Mouse (Mus musculus): Measurements from ENCODE around the gene Fgfbp3. TPM values are rescaled to one million over a fixed set of nuclear protein-coding genes. Genes with fewer than 3 reads are reported as not detected.

The Fgfbp3 gene
- polyA plus RNA-seq, 1 experiment from 2014 or later = 21.4 TPM

DNA sequence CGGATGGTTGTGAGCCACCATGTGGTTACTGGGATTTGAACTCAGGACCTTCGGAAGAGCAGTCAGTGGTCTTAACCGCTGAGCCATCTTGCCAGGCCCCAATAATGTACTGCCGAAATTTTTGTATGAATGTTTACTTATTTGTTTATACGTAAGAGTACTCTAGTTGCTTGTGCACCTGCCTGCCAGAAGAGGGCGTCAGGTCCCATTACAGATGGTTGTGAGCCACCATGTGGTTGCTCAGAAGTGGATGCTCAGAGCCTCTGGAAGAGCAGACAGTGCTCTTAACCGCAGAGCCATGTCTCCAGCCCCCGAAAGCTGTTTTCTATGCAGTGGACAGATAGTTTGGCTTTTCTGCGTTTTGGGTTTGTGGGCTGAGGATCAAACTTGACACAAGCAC, 21.6 kb downstream of the Fgfbp3 start:
- no peak for ATAC-seq
- H3K27ac ChIP-seq (ENCODE audit: low read depth, low read length) = no peak overlapping the region
- no peak overlapping the region for H3K9ac ChIP-seq (ENCODE audit: low read length)
- no peaks in the 10 kb centered on the region for H3K9me3 ChIP-seq (replicated peaks; ENCODE audit: control insufficient read depth, low read length)
- no peaks in the 10 kb centered on the region for H3K27me3 ChIP-seq (replicated peaks; ENCODE audit: control insufficient read depth, insufficient read depth, low read length)
- H3K4me2 ChIP-seq (ENCODE audit: low read length) = no peak overlapping the region
- no peak overlapping the region for H3K4me3 ChIP-seq (ENCODE audit: low read depth, low read length)
- H3K36me3 ChIP-seq (ENCODE audit: control insufficient read depth, insufficient read depth, low read length) = peaks cover 18% of the 10 kb centered on the region
- peak; percentile 64 for DNase-seq (ENCODE audit: low spot score)
- H3K4me1 ChIP-seq (ENCODE audit: control insufficient read depth, insufficient read depth, low read length) = peaks cover 8% of the 10 kb centered on the region
- WGBS = 43% methylated on average over 9 of the region's 9 CpGs

DNA sequence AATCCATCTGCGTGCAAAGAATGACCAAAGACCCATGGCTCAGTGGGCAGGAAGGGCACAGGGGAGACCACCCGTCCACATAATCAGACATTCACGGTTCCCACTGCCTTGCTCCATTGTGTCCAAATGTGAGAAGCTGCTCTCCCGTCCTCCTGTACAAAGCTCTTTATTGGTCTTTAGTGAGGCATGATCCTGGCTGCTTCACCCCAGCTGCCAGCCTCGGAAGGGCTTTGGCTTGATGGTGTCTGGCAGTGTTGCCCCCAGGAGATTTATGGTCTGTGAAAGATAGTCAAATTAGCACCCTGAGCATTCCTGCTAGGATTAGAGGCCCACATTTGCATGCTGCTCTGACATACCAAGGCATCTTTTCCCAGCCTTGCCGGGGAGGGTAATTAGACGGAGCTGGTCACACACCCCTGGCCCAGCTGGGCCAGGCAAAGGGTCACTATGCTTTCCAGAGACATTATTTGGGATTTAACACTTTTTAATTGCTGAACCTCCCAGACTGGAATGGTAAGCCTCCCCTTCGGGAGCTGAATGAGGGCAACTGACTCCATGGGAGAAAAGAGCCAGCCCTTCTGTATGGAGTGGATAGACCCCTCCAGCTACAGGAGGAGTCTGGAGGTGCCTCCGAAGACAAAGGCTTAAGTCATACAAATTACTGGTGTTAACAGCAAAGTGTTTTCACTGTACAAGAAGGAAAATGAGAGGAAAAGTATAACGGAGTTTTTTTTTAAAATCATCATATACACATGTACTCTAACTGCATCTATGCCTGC, 22.4 kb downstream of the Fgfbp3 start:
- peak overlapping the region; percentile 75 for H3K27ac ChIP-seq (ENCODE audit: low read depth, low read length)
- WGBS = 2% methylated on average over 10 of the region's 10 CpGs
- H3K9ac ChIP-seq (ENCODE audit: low read length) = peak overlapping the region; percentile 29; the same call in 1 of the 2 replicates
- no peaks in the 10 kb centered on the region for H3K9me3 ChIP-seq (replicated peaks; ENCODE audit: control insufficient read depth, low read length)
- peaks cover 25% of the 10 kb centered on the region for H3K36me3 ChIP-seq (ENCODE audit: control insufficient read depth, insufficient read depth, low read length)
- DNase-seq (ENCODE audit: low spot score) (peak; percentile 78), ATAC-seq (peak; percentile 81)
- H3K4me3 ChIP-seq (ENCODE audit: low read depth, low read length) = no peak overlapping the region
- H3K4me1 ChIP-seq (ENCODE audit: control insufficient read depth, insufficient read depth, low read length) = peaks cover 8% of the 10 kb centered on the region
- no peaks in the 10 kb centered on the region for H3K27me3 ChIP-seq (replicated peaks; ENCODE audit: control insufficient read depth, insufficient read depth, low read length)
- H3K4me2 ChIP-seq (ENCODE audit: low read length) = no peak overlapping the region

DNA sequence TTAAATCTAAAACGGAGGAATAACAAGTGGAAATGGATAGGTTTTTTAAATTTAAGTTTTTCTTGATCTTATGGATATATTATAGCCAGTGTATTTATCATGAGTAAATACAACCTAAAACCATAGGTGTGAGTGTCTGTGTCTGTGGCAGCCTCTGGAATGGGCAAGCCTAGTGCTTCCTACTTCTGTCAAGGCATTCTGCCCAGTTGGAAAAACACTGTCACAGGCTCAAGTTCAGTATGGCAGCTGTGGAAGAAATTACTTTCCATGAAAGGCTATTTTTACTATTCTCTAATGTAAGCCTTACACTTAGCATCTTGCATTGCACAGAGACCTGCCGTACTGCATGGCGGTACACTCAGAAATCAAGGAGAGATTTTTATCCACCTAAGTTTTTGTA, 27.7 kb downstream of the Fgfbp3 start:
- Histone ChIP-seq H3K9ac (ENCODE audit: low read length) (no peak overlapping the region), H3K4me3 (ENCODE audit: low read depth, low read length) (no peak overlapping the region), H3K27me3 (replicated peaks; ENCODE audit: control insufficient read depth, insufficient read depth, low read length) (no peaks in the 10 kb centered on the region), H3K36me3 (ENCODE audit: control insufficient read depth, insufficient read depth, low read length) (peaks cover 76% of the 10 kb centered on the region), H3K27ac (ENCODE audit: low read depth, low read length) (no peak overlapping the region), H3K4me2 (ENCODE audit: low read length) (no peak overlapping the region), H3K9me3 (replicated peaks; ENCODE audit: control insufficient read depth, low read length) (no peaks in the 10 kb centered on the region), H3K4me1 (ENCODE audit: control insufficient read depth, insufficient read depth, low read length) (peaks cover 3% of the 10 kb centered on the region)
- WGBS = 96% methylated on average over 3 of the region's 3 CpGs
- DNase-seq (ENCODE audit: low spot score) (no peak), ATAC-seq (no peak)

DNA sequence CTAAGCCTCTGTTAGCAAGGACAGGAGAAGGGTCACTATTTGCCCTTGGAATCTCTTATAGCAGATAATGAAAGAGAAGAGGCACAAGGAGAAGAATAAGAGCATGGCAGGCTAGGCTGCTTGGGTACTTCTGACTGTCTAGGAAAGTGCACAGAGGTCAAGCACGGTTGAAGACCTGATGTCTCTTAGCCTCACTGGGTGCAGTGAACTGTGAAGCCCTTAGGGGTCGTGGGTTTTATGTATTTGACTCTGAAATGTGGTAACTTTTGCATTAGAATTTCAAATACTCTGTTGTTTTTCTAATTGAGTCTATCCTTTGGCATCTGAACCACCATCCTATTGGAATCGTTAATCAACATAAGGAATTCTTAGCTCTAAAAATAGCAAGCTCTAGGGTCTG, 31.7 kb downstream of the Fgfbp3 start:
- no peaks in the 10 kb centered on the region for H3K27me3 ChIP-seq (replicated peaks; ENCODE audit: control insufficient read depth, insufficient read depth, low read length)
- H3K9ac ChIP-seq (ENCODE audit: low read length) = no peak overlapping the region
- H3K4me1 ChIP-seq (ENCODE audit: control insufficient read depth, insufficient read depth, low read length) = no peaks in the 10 kb centered on the region
- no peak overlapping the region for H3K27ac ChIP-seq (ENCODE audit: low read depth, low read length)
- DNase-seq (ENCODE audit: low spot score) (no peak), ATAC-seq (no peak)
- 82% methylated on average over 3 of the region's 3 CpGs for WGBS
- H3K4me2 ChIP-seq (ENCODE audit: low read length) = no peak overlapping the region
- H3K9me3 ChIP-seq (replicated peaks; ENCODE audit: control insufficient read depth, low read length) = no peaks in the 10 kb centered on the region
- H3K4me3 ChIP-seq (ENCODE audit: low read depth, low read length) = no peak overlapping the region
- peaks cover 95% of the 10 kb centered on the region for H3K36me3 ChIP-seq (ENCODE audit: control insufficient read depth, insufficient read depth, low read length)

DNA sequence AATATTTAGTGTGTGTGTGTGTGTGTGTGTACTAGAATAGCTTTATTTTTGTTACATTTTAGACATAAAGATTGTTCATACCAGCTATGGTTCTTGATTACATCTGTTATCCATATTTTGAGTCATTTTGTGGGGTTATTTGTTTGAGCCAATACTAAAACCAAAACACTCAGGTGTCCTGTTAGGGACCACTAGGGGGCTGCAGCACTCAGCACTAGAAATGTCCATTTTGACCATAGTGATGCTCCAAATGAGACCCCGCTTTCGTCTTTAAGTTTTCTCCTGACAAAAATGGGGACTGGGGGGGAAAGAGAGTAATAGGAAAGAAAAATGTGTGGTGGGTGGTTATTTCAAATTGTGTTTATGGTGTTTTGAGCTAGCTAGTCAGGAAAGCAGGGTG, 33.1 kb downstream of the Fgfbp3 start:
- no peak overlapping the region for H3K27ac ChIP-seq (ENCODE audit: low read depth, low read length)
- 59% methylated on average over 2 of the region's 2 CpGs for WGBS
- H3K9ac ChIP-seq (ENCODE audit: low read length) = no peak overlapping the region
- DNase-seq (ENCODE audit: low spot score) = peak; percentile 59
- H3K4me3 ChIP-seq (ENCODE audit: low read depth, low read length) = no peak overlapping the region
- H3K9me3 ChIP-seq (replicated peaks; ENCODE audit: control insufficient read depth, low read length) = no peaks in the 10 kb centered on the region
- no peaks in the 10 kb centered on the region for H3K27me3 ChIP-seq (replicated peaks; ENCODE audit: control insufficient read depth, insufficient read depth, low read length)
- H3K4me2 ChIP-seq (ENCODE audit: low read length) = no peak overlapping the region
- no peak for ATAC-seq
- no peaks in the 10 kb centered on the region for H3K4me1 ChIP-seq (ENCODE audit: control insufficient read depth, insufficient read depth, low read length)
- H3K36me3 ChIP-seq (ENCODE audit: control insufficient read depth, insufficient read depth, low read length) = peaks cover 96% of the 10 kb centered on the region

DNA sequence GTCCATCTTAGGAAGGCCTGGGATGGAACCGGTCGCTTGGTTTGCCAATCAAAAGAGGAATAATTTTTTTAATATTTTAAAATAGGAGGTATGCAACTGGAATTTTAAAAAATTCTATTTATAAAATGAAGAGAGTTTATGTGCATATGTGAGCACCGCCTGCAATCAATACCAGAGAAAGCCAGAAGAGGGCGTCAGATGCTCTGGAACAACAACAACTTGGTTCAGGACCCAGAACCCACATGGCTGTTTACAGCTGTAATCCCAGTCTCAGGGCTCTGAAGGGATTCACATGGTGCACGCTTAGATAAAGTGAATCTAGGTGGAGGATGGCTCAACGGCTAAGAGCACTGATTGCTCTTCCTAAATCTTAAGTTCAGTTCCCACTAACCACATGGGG, 36.3 kb downstream of the Fgfbp3 start:
- H3K9me3 ChIP-seq (replicated peaks; ENCODE audit: control insufficient read depth, low read length) = no peaks in the 10 kb centered on the region
- peak; percentile 42; the same call in 1 of the 2 replicates for ATAC-seq
- H3K27ac ChIP-seq (ENCODE audit: low read depth, low read length) = no peak overlapping the region

DNA sequence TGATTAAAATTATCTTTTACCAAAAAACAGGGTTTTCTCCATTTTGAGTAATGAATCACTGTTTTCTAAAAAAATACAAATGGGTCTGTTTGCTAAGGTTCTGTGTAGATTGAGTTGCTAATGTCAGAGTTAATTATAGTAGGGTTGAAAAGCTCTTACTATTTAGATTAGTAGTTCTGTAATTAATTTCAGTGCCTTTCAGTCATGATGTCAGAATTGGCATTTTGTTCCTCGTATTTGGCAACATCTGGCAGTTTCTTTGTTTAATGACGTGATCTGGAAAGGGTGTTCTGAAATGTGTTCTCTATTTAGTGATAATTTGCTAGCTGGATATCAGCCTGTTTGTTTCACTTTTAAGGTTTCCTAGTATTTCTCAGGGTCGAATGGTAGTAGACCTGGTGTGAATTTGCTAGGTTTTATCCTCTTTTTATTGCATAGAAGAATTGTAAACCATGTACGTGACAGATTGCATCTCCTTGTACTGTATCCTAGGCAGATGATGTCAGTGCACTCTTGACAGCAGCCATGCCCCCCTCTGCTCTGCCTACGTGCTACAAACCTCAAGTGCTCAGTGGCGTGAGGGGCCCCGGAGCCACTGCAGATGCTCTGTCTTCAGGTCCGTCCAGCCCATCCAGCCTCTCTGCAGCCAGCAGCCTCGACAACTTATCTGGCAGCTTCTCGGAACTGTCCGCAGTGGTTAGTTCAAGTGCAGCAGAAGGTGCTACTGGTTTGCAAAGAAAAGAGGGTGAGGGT, 40.5 kb downstream of the Fgfbp3 start:
- H3K4me3 ChIP-seq (ENCODE audit: low read depth, low read length) = no peak overlapping the region
- no peak overlapping the region for H3K9ac ChIP-seq (ENCODE audit: low read length)
- WGBS = 65% methylated on average over 11 of the region's 11 CpGs
- no peaks in the 10 kb centered on the region for H3K9me3 ChIP-seq (replicated peaks; ENCODE audit: control insufficient read depth, low read length)
- no peak overlapping the region for H3K27ac ChIP-seq (ENCODE audit: low read depth, low read length)
- no peak overlapping the region for H3K4me2 ChIP-seq (ENCODE audit: low read length)
- ATAC-seq = peak; percentile 57; the same call in 1 of the 2 replicates
- no peaks in the 10 kb centered on the region for H3K4me1 ChIP-seq (ENCODE audit: control insufficient read depth, insufficient read depth, low read length)
- H3K27me3 ChIP-seq (replicated peaks; ENCODE audit: control insufficient read depth, insufficient read depth, low read length) = no peaks in the 10 kb centered on the region
- peak; percentile 56 for DNase-seq (ENCODE audit: low spot score)
- H3K36me3 ChIP-seq (ENCODE audit: control insufficient read depth, insufficient read depth, low read length) = peaks cover 90% of the 10 kb centered on the region

More for the DNA sequence above, 36.3 kb downstream of the Fgfbp3 start:
- H3K9ac ChIP-seq (ENCODE audit: low read length) = no peak overlapping the region
- H3K4me3 ChIP-seq (ENCODE audit: low read depth, low read length) = no peak overlapping the region
- WGBS = 81% methylated on average over 6 of the region's 6 CpGs
- H3K36me3 ChIP-seq (ENCODE audit: control insufficient read depth, insufficient read depth, low read length) = peaks cover 90% of the 10 kb centered on the region
- no peaks in the 10 kb centered on the region for H3K27me3 ChIP-seq (replicated peaks; ENCODE audit: control insufficient read depth, insufficient read depth, low read length)
- H3K4me1 ChIP-seq (ENCODE audit: control insufficient read depth, insufficient read depth, low read length) = no peaks in the 10 kb centered on the region
- peak; percentile 56 for DNase-seq (ENCODE audit: low spot score)
- no peak overlapping the region for H3K4me2 ChIP-seq (ENCODE audit: low read length)

DNA sequence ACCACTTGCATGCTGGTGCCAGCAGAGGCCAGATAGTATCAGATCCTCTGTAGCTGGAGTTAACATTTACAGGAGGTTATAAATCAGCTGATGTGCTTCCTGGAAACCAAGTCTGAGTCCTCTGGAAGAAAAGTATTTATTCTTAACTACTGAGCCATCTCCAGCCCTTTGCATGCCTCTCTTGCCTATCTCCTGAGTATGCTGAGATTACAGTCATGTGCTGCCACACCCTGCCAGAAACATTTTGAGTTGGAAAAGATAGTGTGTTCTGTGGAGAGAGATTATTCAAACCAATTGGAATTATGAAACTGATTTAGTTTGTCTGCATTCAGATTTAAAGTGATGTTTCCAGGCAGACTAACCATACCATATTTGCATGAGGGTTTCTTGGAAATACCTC, 42.1 kb downstream of the Fgfbp3 start:
- Histone ChIP-seq H3K9ac (ENCODE audit: low read length) (no peak overlapping the region), H3K4me3 (ENCODE audit: low read depth, low read length) (no peak overlapping the region)

DNA sequence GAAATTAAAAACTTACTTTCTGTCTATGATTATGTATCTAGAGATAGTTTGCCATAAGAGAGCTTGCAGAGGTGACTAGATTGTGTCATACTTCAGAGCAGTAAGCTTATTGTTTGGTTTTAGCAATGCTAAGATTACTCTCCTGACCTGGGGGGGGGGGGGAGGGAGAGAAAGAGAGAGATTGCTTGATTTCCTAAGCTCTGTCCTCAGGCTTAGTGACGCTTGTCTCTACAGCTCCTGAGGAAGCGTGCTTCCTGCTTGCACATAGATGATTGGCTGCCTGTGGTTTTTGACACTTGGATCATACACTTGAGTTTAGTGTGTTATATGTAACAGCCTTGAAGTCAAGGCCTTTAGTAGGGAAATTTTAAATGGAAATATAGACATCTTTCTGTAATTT, 44.8 kb downstream of the Fgfbp3 start:
- WGBS = 85% methylated on average over 2 of the region's 2 CpGs
- H3K27me3 ChIP-seq (replicated peaks; ENCODE audit: control insufficient read depth, insufficient read depth, low read length) = no peaks in the 10 kb centered on the region
- no peak overlapping the region for H3K27ac ChIP-seq (ENCODE audit: low read depth, low read length)
- no peaks in the 10 kb centered on the region for H3K4me1 ChIP-seq (ENCODE audit: control insufficient read depth, insufficient read depth, low read length)
- no peak for ATAC-seq
- H3K36me3 ChIP-seq (ENCODE audit: control insufficient read depth, insufficient read depth, low read length) = peaks cover 77% of the 10 kb centered on the region
- no peak for DNase-seq (ENCODE audit: low spot score)
- H3K9ac ChIP-seq (ENCODE audit: low read length) = no peak overlapping the region
- H3K9me3 ChIP-seq (replicated peaks; ENCODE audit: control insufficient read depth, low read length) = no peaks in the 10 kb centered on the region
- H3K4me2 ChIP-seq (ENCODE audit: low read length) = no peak overlapping the region
- H3K4me3 ChIP-seq (ENCODE audit: low read depth, low read length) = no peak overlapping the region

More for the DNA sequence above, 42.1 kb downstream of the Fgfbp3 start:
- no peaks in the 10 kb centered on the region for H3K9me3 ChIP-seq (replicated peaks; ENCODE audit: control insufficient read depth, low read length)
- ATAC-seq (no peak), DNase-seq (ENCODE audit: low spot score) (no peak)
- H3K27me3 ChIP-seq (replicated peaks; ENCODE audit: control insufficient read depth, insufficient read depth, low read length) = no peaks in the 10 kb centered on the region
- H3K4me1 ChIP-seq (ENCODE audit: control insufficient read depth, insufficient read depth, low read length) = no peaks in the 10 kb centered on the region
- H3K36me3 ChIP-seq (ENCODE audit: control insufficient read depth, insufficient read depth, low read length) = peaks cover 89% of the 10 kb centered on the region
- H3K4me2 ChIP-seq (ENCODE audit: low read length) = no peak overlapping the region
- no peak overlapping the region for H3K27ac ChIP-seq (ENCODE audit: low read depth, low read length)
